Mouse (Mus musculus) kidney, adult 2 months (tissue): ENCODE measurements around the gene Cdkl5.

Source experiments
- CTCF ChIP-seq: fragments of 200-500 bp; conservative IDR thresholded peaks from 2 replicates; pipeline ENCODE4 v1.5.1; 2011; ENCODE audit warnings: low read depth, mild to moderate bottlenecking, control low read depth, low read length, moderate library complexity, mixed read lengths; ENCODE audit not compliant: insufficient read depth, insufficient read length
- POLR2A ChIP-seq: fragments of 200-500 bp; IDR thresholded peaks from one replicate; pipeline ENCODE4 v1.6.1; 2011; ENCODE audit warnings: low read depth, low read length, control low read depth

DNA sequence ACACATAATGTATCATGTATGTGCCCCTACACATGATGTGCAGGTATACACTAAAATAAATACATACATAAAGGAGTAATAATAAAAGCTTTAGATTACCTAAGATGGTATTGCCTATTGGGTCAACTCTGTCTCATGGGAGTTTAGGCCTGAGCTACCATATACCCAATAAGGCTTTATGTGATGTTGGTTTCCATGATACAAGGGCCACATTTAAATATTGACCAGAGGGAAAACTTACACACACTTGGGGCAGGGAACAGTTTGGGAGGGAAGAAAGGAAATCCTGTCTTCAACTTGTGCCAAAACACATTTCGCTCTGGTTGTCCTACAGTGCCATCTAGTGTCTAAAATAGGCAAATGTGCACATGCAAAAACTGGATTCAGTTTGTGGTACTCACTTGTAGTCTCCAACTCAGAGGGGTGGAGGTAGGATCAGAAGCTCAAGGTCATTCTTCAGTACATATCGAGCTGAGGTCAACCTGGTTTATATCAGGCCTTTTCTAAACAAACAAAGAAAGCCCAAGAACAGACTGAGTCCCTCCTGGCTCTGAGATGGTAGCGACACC, 38.8 kb upstream of the Cdkl5 start:
- TF ChIP-seq POLR2A (no peak), CTCF (peak; percentile 43)
